ENCODE assay signal across 27 mouse cellular contexts in genomic region chr10:87563818-87564217, GRCm38 (mm10). TPM values are rescaled to one million over a fixed set of nuclear protein-coding genes. Genes with fewer than 3 reads are reported as not detected.
DNase-seq lines count a peak whose midpoint lies in the region; ATAC-seq lines count a peak whose summit lies in the region.
"Had no signal": no experiment of that assay in that cellular context is flagged by ENCODE, and none has a peak within 500 bp of the region (broad histone marks: within the 10 kb centered on the region; RNA-seq: fewer than 3 reads in every experiment).

No protein-coding gene starts in this region.

- no peak overlapping the region for H3K27ac ChIP-seq in hindbrain, embryonic 11.5 days (ENCODE audit: low read depth, low read length)
- H3K27ac ChIP-seq in hindbrain, embryonic 13.5 days, result no peak overlapping the region
- no peak overlapping the region for H3K27ac ChIP-seq in neural tube, embryonic 13.5 days (replicated peaks)
- H3K27ac ChIP-seq: embryonic facial prominence, embryonic 10.5 days; intestine, embryonic 15.5 days; limb, embryonic 10.5 days; liver, embryonic 15.5 days; lung, embryonic 15.5 days; neural tube, embryonic 12.5 days; stomach, postnatal 0 days had no signal

- H3K9me3 ChIP-seq in hindbrain, embryonic 11.5 days (ENCODE audit: control insufficient read depth, low read length), result no peaks in the 10 kb centered on the region
- H3K9me3 ChIP-seq in hindbrain, embryonic 13.5 days, result no peaks in the 10 kb centered on the region
- H3K9me3 ChIP-seq in neural tube, embryonic 13.5 days, result no peaks in the 10 kb centered on the region
- H3K9me3 ChIP-seq: embryonic facial prominence, embryonic 10.5 days; intestine, embryonic 15.5 days; limb, embryonic 10.5 days; liver, embryonic 15.5 days; lung, embryonic 15.5 days; neural tube, embryonic 12.5 days had no signal

- H3K27me3 ChIP-seq in hindbrain, embryonic 11.5 days (ENCODE audit: control insufficient read depth, insufficient read depth, low read length), result no peaks in the 10 kb centered on the region
- no peaks in the 10 kb centered on the region for H3K27me3 ChIP-seq in hindbrain, embryonic 13.5 days
- no peaks in the 10 kb centered on the region for H3K27me3 ChIP-seq in neural tube, embryonic 13.5 days
- H3K27me3 ChIP-seq: intestine, embryonic 15.5 days; liver, embryonic 15.5 days; lung, embryonic 15.5 days; megakaryocyte, embryonic 14.5 days; neural tube, embryonic 12.5 days had no signal

- no peak overlapping the region for H3K4me2 ChIP-seq in hindbrain, embryonic 11.5 days (replicated peaks; ENCODE audit: low read depth, low read length)
- H3K4me2 ChIP-seq in hindbrain, embryonic 13.5 days, result no peak overlapping the region
- no peak overlapping the region for H3K4me2 ChIP-seq in neural tube, embryonic 13.5 days
- H3K4me2 ChIP-seq: intestine, embryonic 15.5 days; liver, embryonic 15.5 days; lung, embryonic 15.5 days; neural tube, embryonic 12.5 days had no signal

- no peak overlapping the region for H3K4me3 ChIP-seq in hindbrain, embryonic 11.5 days (ENCODE audit: low read depth, low read length)
- H3K4me3 ChIP-seq in hindbrain, embryonic 13.5 days, result no peak overlapping the region
- H3K4me3 ChIP-seq in neural tube, embryonic 13.5 days, result no peak overlapping the region
- H3K4me3 ChIP-seq: embryonic facial prominence, embryonic 10.5 days; intestine, embryonic 15.5 days; limb, embryonic 10.5 days; liver, embryonic 15.5 days; lung, embryonic 15.5 days; megakaryocyte, embryonic 14.5 days; neural tube, embryonic 12.5 days had no signal

- 53% methylated on average over 9 of the region's 9 CpGs for WGBS in hindbrain, embryonic 11.5 days
- whole genome bisulfite sequencing in hindbrain, embryonic 13.5 days, result 38% methylated on average over 9 of the region's 9 CpGs
- 28% methylated on average over 9 of the region's 9 CpGs for WGBS in neural tube, embryonic 13.5 days

- no peaks in the 10 kb centered on the region for H3K4me1 ChIP-seq in hindbrain, embryonic 11.5 days (replicated peaks; ENCODE audit: control insufficient read depth, insufficient read depth, low read length)
- H3K4me1 ChIP-seq in hindbrain, embryonic 13.5 days (replicated peaks), result peaks cover 4% of the 10 kb centered on the region; the same call in 1 of the 2 replicates
- H3K4me1 ChIP-seq in neural tube, embryonic 13.5 days (replicated peaks), result no peaks in the 10 kb centered on the region
- H3K4me1 ChIP-seq: embryonic facial prominence, embryonic 10.5 days; intestine, embryonic 15.5 days; limb, embryonic 10.5 days; liver, embryonic 15.5 days; lung, embryonic 15.5 days; megakaryocyte, embryonic 14.5 days; neural tube, embryonic 12.5 days had no signal

- ATAC-seq in hindbrain, embryonic 11.5 days (ENCODE audit: low FRiP score), result no peak
- no peak for ATAC-seq in hindbrain, embryonic 13.5 days (ENCODE audit: low FRiP score)
- ATAC-seq in neural tube, embryonic 13.5 days (ENCODE audit: low read depth), result peak; percentile 58; the same call in 1 of the 2 replicates
- ATAC-seq: forebrain, embryonic 16.5 days; hindbrain, embryonic 16.5 days; intestine, embryonic 15.5 days; Patski had no signal

- H3K36me3 ChIP-seq in hindbrain, embryonic 11.5 days (ENCODE audit: control insufficient read depth, insufficient read depth, low read length), result no peaks in the 10 kb centered on the region
- H3K36me3 ChIP-seq in hindbrain, embryonic 13.5 days, result no peaks in the 10 kb centered on the region
- H3K36me3 ChIP-seq in neural tube, embryonic 13.5 days, result no peaks in the 10 kb centered on the region
- H3K36me3 ChIP-seq: embryonic facial prominence, embryonic 10.5 days; intestine, embryonic 15.5 days; limb, embryonic 10.5 days; liver, embryonic 15.5 days; lung, embryonic 15.5 days; neural tube, embryonic 12.5 days had no signal

- no peak overlapping the region for H3K9ac ChIP-seq in hindbrain, embryonic 11.5 days (ENCODE audit: low read depth, low read length)
- no peak overlapping the region for H3K9ac ChIP-seq in hindbrain, embryonic 13.5 days
- no peak overlapping the region for H3K9ac ChIP-seq in neural tube, embryonic 13.5 days
- H3K9ac ChIP-seq: intestine, embryonic 15.5 days; liver, embryonic 15.5 days; lung, embryonic 15.5 days; neural tube, embryonic 12.5 days had no signal

- peak; percentile 13 for DNase-seq in cerebellum, adult 9-11 months
- DNase-seq in cerebellum, postnatal 14 days, result no peak
- peak; percentile 25 for DNase-seq in hindbrain, embryonic 11.5 days (ENCODE audit: low spot score)
- DNase-seq in neural tube, embryonic 10.5 days (ENCODE audit: extremely low spot score, low spot score), result no peak
- peak; percentile 7 for DNase-seq in skeletal muscle tissue, adult 2 months (ENCODE audit: low read depth, low spot score)
- DNase-seq: adrenal gland, postnatal 36 days; cerebellum, adult 8-10 months; gastrocnemius, postnatal 25 days; heart, postnatal 10 days; kidney, adult 8-10 months; kidney, postnatal 14 days; liver; lung, postnatal 36 days; thymus, postnatal 14 days had no signal

RNA-seq across cellular contexts. Expression of gene Pah, which starts 42.2 kb away (rescaled TPM):
- 0.31 and 0.46 TPM in 2 replicates for polyA plus RNA-seq in hindbrain, embryonic 11.5 days (2014; fragmentation: Nextera tagmentation; extraction: Ambion mirVana)
- not detected in 2 replicates for polyA plus RNA-seq in hindbrain, embryonic 13.5 days (2015; fragmentation: Nextera tagmentation; extraction: Ambion mirVana)
- polyA plus RNA-seq in neural tube, embryonic 13.5 days (2015; fragmentation: Nextera tagmentation; extraction: Ambion mirVana), result not detected in 2 replicates
- polyA plus RNA-seq: embryonic facial prominence, embryonic 10.5 days; forebrain, embryonic 16.5 days; limb, embryonic 10.5 days; Patski had no signal

Comparison
In these comparisons a context has a peak if more than half of its experiments do, and no peak if none do; other contexts are left out.
1. DNase-seq: peak in cerebellum, adult 9-11 months (single experiment), hindbrain, embryonic 11.5 days (single experiment) and skeletal muscle tissue, adult 2 months (single experiment); none in cerebellum, postnatal 14 days (0 of 2) and neural tube, embryonic 10.5 days (single experiment).